Mouse (Mus musculus) embryonic facial prominence, embryonic 14.5 days (tissue): Measurements from ENCODE around the gene Grifin. TPM values are rescaled to one million over a fixed set of nuclear protein-coding genes. Genes with fewer than 3 reads are reported as not detected.

Source experiments
- ATAC-seq: fragments of 200-750 bp; cut with Nextera tagmentation; 2 replicates; pipeline ENCODE4 v1.8.0; 2017; ENCODE audit warnings: low read depth, moderate number of reproducible peaks, moderate TSS enrichment
- DNase-seq: peaks from one replicate; pipeline ENCODE4 v3.0.0-alpha.2; 2015; ENCODE audit warnings: low spot score
- H3K27ac ChIP-seq: fragments of 300-500 bp; sonication (generic); replicated peaks from 2 replicates; pipeline ENCODE4 v1.5.1; 2014; ENCODE audit warnings: low read depth, mild to moderate bottlenecking, low read length, moderate library complexity
- H3K27me3 ChIP-seq: fragments of 300-500 bp; sonication (generic); replicated peaks from 2 replicates; pipeline ENCODE4 v1.6.1; 2014; ENCODE audit warnings: low read length; ENCODE audit not compliant: control insufficient read depth, insufficient read depth
- H3K36me3 ChIP-seq: fragments of 300-500 bp; sonication (generic); 2 replicates; pipeline ENCODE4 v1.6.1; 2014; ENCODE audit warnings: low read length, mixed read lengths; ENCODE audit not compliant: control insufficient read depth, insufficient read depth
- H3K4me1 ChIP-seq: fragments of 300-500 bp; sonication (generic); 2 replicates; pipeline ENCODE4 v1.6.1; 2014; ENCODE audit warnings: antibody characterized with exemption, low read length; ENCODE audit not compliant: control insufficient read depth, insufficient read depth
- H3K4me2 ChIP-seq: fragments of 300-500 bp; sonication (generic); 2 replicates; pipeline ENCODE4 v1.6.1; 2014; ENCODE audit warnings: low read depth, mild to moderate bottlenecking, low read length, moderate library complexity, mixed read lengths
- H3K4me3 ChIP-seq: fragments of 300-500 bp; sonication (generic); 2 replicates; pipeline ENCODE4 v1.5.1; 2014; ENCODE audit warnings: low read depth, mild to moderate bottlenecking, low read length
- H3K9ac ChIP-seq: fragments of 300-500 bp; sonication (generic); 2 replicates; pipeline ENCODE4 v1.6.1; 2014; ENCODE audit warnings: low read depth, mild to moderate bottlenecking, low read length, moderate library complexity, mixed read lengths
- H3K9me3 ChIP-seq: fragments of 300-500 bp; sonication (generic); 2 replicates; pipeline ENCODE4 v1.6.1; 2016; ENCODE audit warnings: low read length; ENCODE audit not compliant: control insufficient read depth
- WGBS: fragments of 180-500 bp; shearing (Covaris S2); extraction: QIAGEN DNeasy Blood & Tissue Kit; methylation state at CpG from one replicate; pipeline ENCODE4 v1.1.7; 2014; 5-methylcytosine and 5-hydroxymethylcytosine counted together
- polyA plus RNA-seq: library from polyadenylated mRNA; unstranded; fragments of >200 nt; fragmentation: Nextera tagmentation; extraction: Ambion mirVana; gene quantifications from 2 replicates; pipeline ENCODE4 v1.2.1, GENCODE M21; 2014

The Grifin gene
- polyA plus RNA-seq, 1 experiment from 2014 or later, result not detected

DNA sequence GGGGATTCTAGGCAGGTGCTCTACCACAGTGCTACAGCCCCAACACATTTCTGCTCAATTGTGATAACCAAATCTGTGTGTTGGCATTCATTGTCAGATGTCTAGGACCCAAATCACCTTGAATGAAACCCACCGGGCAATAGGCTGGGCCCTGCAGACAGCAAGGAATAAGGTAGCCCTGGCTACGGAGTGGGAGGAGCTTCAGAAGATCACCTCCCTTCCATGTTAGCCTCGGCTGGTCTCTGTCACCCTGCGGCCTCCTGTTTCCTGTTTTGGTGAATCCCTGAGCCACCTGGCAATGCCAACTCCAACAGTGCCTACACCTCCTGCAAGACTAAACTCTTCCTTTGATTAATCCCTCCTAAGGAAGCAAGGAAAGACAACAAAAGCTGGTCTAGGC lies 32.9 kb upstream of the Grifin start:
- Histone ChIP-seq H3K4me3 (no peak overlapping the region), H3K9me3 (no peaks in the 10 kb centered on the region), H3K9ac (no peak overlapping the region), H3K36me3 (no peaks in the 10 kb centered on the region), H3K27me3 (no peaks in the 10 kb centered on the region), H3K4me2 (no peak overlapping the region), H3K27ac (no peak overlapping the region), H3K4me1 (peaks cover 15% of the 10 kb centered on the region)
- DNase-seq (no peak), ATAC-seq (no peak)
- 83% methylated on average over 4 of the region's 4 CpGs for WGBS

- WGBS, result 51% methylated on average over 18 of the region's 18 CpGs
- H3K27ac ChIP-seq, result peak overlapping the region; percentile 55
- peaks cover 15% of the 10 kb centered on the region for H3K4me1 ChIP-seq
- no peaks in the 10 kb centered on the region for H3K27me3 ChIP-seq
- ATAC-seq (peak; percentile 39; the same call in 1 of the 2 replicates), DNase-seq (peak; percentile 75)
- H3K36me3 ChIP-seq, result no peaks in the 10 kb centered on the region
- no peaks in the 10 kb centered on the region for H3K9me3 ChIP-seq
- no peak overlapping the region for H3K4me3 ChIP-seq
- peak overlapping the region; percentile 30; the same call in 1 of the 2 replicates for H3K9ac ChIP-seq
- no peak overlapping the region for H3K4me2 ChIP-seq
Observed at GRCm38 (mm10) chr5:140596927-140597588, 32.2 kb upstream of the Grifin start.

DNA sequence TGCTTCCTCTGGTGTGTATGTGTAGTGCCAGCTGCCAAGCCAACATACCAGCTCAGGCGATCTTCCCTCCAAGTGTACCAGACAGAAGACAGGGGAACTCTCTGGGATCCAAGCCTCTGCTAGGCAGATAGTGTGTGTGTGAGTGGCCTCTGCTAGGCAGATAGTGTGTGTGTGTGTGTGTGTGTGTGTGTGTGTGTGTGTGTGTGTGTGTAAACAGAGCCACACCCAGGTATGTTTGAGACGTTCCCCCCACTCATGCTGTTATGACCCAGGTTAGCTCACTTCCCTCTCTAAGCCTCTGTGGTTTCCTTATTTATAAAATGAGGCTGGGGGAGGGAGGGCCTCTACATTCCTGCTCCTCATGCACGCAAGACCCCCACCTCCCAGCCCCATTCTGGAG lies 31.6 kb upstream of the Grifin start:
- WGBS, result 37% methylated on average over 3 of the region's 3 CpGs
- Histone ChIP-seq H3K9me3 (no peaks in the 10 kb centered on the region), H3K27ac (peak overlapping the region; percentile 55), H3K9ac (0 out of 2 replicates have a peak overlapping the region, but pooled peaks have one; percentile 30), H3K27me3 (no peaks in the 10 kb centered on the region), H3K4me3 (no peak overlapping the region), H3K4me1 (peaks cover 10% of the 10 kb centered on the region), H3K4me2 (no peak overlapping the region), H3K36me3 (no peaks in the 10 kb centered on the region)
- peak; percentile 54 for DNase-seq
- peak; percentile 9; the same call in 1 of the 2 replicates for ATAC-seq

- no peaks in the 10 kb centered on the region for H3K27me3 ChIP-seq
- DNase-seq (no peak), ATAC-seq (no peak)
- H3K9ac ChIP-seq, result no peak overlapping the region
- H3K4me2 ChIP-seq, result no peak overlapping the region
- H3K36me3 ChIP-seq, result no peaks in the 10 kb centered on the region
- WGBS, result 78% methylated on average over 4 of the region's 5 CpGs
- no peak overlapping the region for H3K4me3 ChIP-seq
- H3K4me1 ChIP-seq, result peaks cover 9% of the 10 kb centered on the region
- no peaks in the 10 kb centered on the region for H3K9me3 ChIP-seq
- no peak overlapping the region for H3K27ac ChIP-seq
Observed at GRCm38 (mm10) chr5:140594846-140595245, 30.0 kb upstream of the Grifin start.

DNA sequence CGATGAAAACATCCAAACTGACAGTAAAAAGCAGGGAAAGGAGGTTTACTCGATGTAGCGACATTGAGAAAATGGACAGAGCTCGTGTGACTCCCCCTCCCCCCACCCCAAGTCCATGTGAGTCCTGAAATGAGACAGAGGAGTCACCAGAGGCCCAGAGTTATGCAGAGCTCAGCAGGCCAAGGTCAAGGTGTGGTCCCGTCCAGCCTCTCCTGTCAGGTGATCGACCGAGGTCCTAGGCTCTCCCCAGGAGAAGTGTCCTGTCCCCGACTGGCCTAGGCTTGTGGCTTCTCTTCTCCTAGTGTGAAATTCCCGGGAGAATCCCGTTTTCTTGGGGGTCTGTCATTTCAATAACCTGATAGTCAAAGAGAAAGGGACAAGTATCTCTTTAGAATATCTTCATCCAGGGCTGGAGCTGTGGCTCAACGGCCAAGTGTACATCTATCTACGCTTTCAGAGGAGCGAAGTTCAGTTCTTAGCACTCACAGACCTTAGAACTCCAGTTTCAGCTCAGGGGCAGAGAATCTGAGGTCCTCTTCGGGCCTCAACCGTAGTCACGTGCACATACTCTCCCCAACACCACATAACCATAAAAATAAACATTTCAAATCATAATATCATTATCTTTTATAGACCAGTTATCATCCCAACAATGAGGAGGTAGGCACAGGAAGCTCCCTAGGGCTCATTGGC lies 24.4 kb upstream of the Grifin start:
- peaks cover 8% of the 10 kb centered on the region; the same call in 1 of the 2 replicates for H3K4me1 ChIP-seq
- 92% methylated on average over 16 of the region's 16 CpGs for WGBS
- no peak overlapping the region for H3K4me2 ChIP-seq
- DNase-seq, result no peak
- no peak overlapping the region for H3K4me3 ChIP-seq
- ATAC-seq, result no peak
- no peak overlapping the region for H3K9ac ChIP-seq
- H3K27ac ChIP-seq, result no peak overlapping the region
- H3K36me3 ChIP-seq, result no peaks in the 10 kb centered on the region
- no peaks in the 10 kb centered on the region for H3K27me3 ChIP-seq
- no peaks in the 10 kb centered on the region for H3K9me3 ChIP-seq

DNA sequence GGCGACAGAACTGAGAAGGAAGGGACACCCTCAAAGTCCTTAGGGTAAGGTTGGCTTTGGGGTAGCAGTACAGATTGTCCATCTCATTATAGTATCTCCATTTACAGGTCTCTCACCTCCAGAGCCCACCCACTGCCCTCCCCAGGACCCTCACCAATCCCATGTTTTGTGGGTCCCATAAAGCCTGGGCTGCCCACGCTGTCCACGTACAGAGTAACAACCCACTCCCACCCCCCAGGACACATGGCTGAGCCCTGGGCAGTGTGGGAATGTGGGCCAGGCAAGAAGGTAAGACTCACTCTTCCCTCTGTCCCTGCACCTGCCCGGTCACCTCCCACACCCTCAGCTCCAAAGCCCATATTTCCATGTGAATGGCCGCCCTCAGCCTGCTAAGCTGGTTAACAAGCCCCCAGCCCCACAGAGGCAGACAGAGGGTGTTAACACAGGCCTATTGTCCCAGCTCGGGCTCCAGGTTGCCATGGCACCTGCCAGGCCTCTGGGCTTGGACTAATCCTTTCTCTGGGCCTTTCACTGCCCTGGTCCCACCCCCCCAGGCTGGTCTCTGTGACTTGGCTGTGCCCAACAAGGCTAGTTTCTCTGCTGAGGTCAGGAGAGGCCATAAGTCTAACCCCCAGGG lies 19.0 kb upstream of the Grifin start:
- Histone ChIP-seq H3K9me3 (no peaks in the 10 kb centered on the region), H3K27me3 (no peaks in the 10 kb centered on the region), H3K4me3 (no peak overlapping the region), H3K4me1 (peaks cover 39% of the 10 kb centered on the region), H3K27ac (peak overlapping the region; percentile 30), H3K4me2 (no peak overlapping the region), H3K36me3 (no peaks in the 10 kb centered on the region), H3K9ac (no peak overlapping the region)
- ATAC-seq, result peak; percentile 13; the same call in 1 of the 2 replicates
- WGBS, result 46% methylated on average over 5 of the region's 6 CpGs
- peak; percentile 61 for DNase-seq

GRCm38 (mm10) chr5:140582995-140583731 lies 18.3 kb upstream of the Grifin start:
- no peak overlapping the region for H3K4me2 ChIP-seq
- peaks cover 44% of the 10 kb centered on the region for H3K4me1 ChIP-seq

GRCm38 (mm10) chr5:140581569-140581968 lies 16.7 kb upstream of the Grifin start:
- Histone ChIP-seq H3K4me1 (peaks cover 40% of the 10 kb centered on the region), H3K9ac (0 out of 2 replicates have a peak overlapping the region, but pooled peaks have one; percentile 25), H3K27ac (peak overlapping the region; percentile 70), H3K4me3 (no peak overlapping the region), H3K9me3 (no peaks in the 10 kb centered on the region), H3K4me2 (peak overlapping the region; percentile 8; the same call in 1 of the 2 replicates), H3K27me3 (no peaks in the 10 kb centered on the region), H3K36me3 (no peaks in the 10 kb centered on the region)
- DNase-seq, result peak; percentile 88
- WGBS, result 5% methylated on average over 4 of the region's 5 CpGs
- peak; percentile 53 for ATAC-seq

More at GRCm38 (mm10) chr5:140582995-140583731, 18.3 kb upstream of the Grifin start:
- ATAC-seq (peak; percentile 48), DNase-seq (peak; percentile 81)
- Histone ChIP-seq H3K27ac (peak overlapping the region; percentile 30), H3K9me3 (no peaks in the 10 kb centered on the region), H3K27me3 (no peaks in the 10 kb centered on the region), H3K9ac (peak overlapping the region; percentile 30; the same call in 1 of the 2 replicates), H3K4me3 (no peak overlapping the region), H3K36me3 (no peaks in the 10 kb centered on the region)
- 21% methylated on average over 6 of the region's 8 CpGs for WGBS
